Mouse (Mus musculus) kidney, embryonic 15.5 days (tissue): ENCODE data around the gene Ces2h. TPM values are rescaled to one million over a fixed set of nuclear protein-coding genes. Genes with fewer than 3 reads are reported as not detected.

Source experiments
- ATAC-seq: fragments of 200-750 bp; cut with Nextera tagmentation; replicated peaks from 2 replicates; pipeline ENCODE4 v1.8.0; 2017; ENCODE audit warnings: moderate TSS enrichment; ENCODE audit not compliant: low FRiP score
- H3K27ac ChIP-seq: fragments of 300-500 bp; sonication (generic); 2 replicates; pipeline ENCODE4 v1.5.1; 2015; ENCODE audit warnings: mild to moderate bottlenecking, inconsistent platforms
- H3K27me3 ChIP-seq: fragments of 300-500 bp; sonication (generic); 2 replicates; pipeline ENCODE4 v1.6.1; 2015; ENCODE audit warnings: inconsistent platforms
- H3K36me3 ChIP-seq: fragments of 300-500 bp; sonication (generic); 2 replicates; pipeline ENCODE4 v1.6.1; 2015; ENCODE audit warnings: inconsistent platforms
- H3K4me1 ChIP-seq: fragments of 300-500 bp; sonication (generic); 2 replicates; pipeline ENCODE4 v1.6.1; 2015; ENCODE audit warnings: inconsistent platforms
- H3K4me2 ChIP-seq: fragments of 300-500 bp; sonication (generic); 2 replicates; pipeline ENCODE4 v1.6.1; 2015; ENCODE audit warnings: moderate library complexity, mild to moderate bottlenecking, inconsistent platforms
- H3K4me3 ChIP-seq: fragments of 300-500 bp; sonication (generic); replicated peaks from 2 replicates; pipeline ENCODE4 v1.5.1; 2015; ENCODE audit warnings: mild to moderate bottlenecking, inconsistent platforms
- H3K9ac ChIP-seq: fragments of 300-500 bp; sonication (generic); 2 replicates; pipeline ENCODE4 v1.6.1; 2015; ENCODE audit warnings: mild to moderate bottlenecking, inconsistent platforms
- H3K9me3 ChIP-seq: fragments of 300-500 bp; sonication (generic); replicated peaks from 2 replicates; pipeline ENCODE4 v1.6.1; 2016; ENCODE audit warnings: inconsistent platforms
- WGBS: fragments of 180-500 bp; shearing (Covaris S2); methylation state at CpG from one replicate; pipeline ENCODE4 v1.1.7; 2015; ENCODE audit warnings: mixed read lengths; 5-methylcytosine and 5-hydroxymethylcytosine counted together
- polyA plus RNA-seq: library from polyadenylated mRNA; unstranded; fragments of >200 nt; fragmentation: Nextera tagmentation; extraction: Ambion mirVana; gene quantifications from 2 replicates; pipeline ENCODE4 v1.2.1, GENCODE M21; 2015

Gene Ces2h
- not detected in 2 replicates for polyA plus RNA-seq

DNA sequence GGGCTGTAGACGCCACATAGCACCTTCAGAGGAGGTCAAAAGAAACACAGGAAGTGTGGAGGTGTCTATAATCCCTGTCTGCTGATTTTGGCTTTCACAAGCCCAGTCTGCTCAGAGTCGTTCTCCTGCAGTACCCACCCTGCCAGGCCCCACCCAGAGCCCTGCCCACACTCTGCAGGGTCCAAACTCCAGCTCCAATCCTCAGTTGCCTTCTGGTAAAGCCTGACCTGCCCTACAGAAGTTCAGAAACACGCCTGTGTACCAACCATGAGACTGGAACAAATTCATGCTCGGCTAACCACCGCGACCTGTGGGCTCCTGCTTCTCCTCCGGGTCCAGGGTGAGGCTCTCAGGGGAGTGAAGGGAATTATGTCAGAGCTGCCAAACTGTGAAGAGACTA, at the start of gene Ces2h:
TSS of gene Ces2h (plus strand) at position 268 of the 400 bp plus-strand sequence.
- H3K4me1 ChIP-seq, result no peaks in the 10 kb centered on the region
- no peaks in the 10 kb centered on the region for H3K27me3 ChIP-seq
- ATAC-seq, result peak; percentile 62; the same call in 1 of the 2 replicates
- H3K27ac ChIP-seq, result no peak within 1 kb of the TSS
- H3K4me2 ChIP-seq, result no peak within 1 kb of the TSS
- H3K9me3 ChIP-seq, result no peaks in the 10 kb centered on the region
- H3K9ac ChIP-seq, result no peak within 1 kb of the TSS
- no peaks in the 10 kb centered on the region for H3K36me3 ChIP-seq
- 76% methylated on average over 7 of the region's 7 CpGs for WGBS
- H3K4me3 ChIP-seq, result no peak within 1 kb of the TSS

DNA sequence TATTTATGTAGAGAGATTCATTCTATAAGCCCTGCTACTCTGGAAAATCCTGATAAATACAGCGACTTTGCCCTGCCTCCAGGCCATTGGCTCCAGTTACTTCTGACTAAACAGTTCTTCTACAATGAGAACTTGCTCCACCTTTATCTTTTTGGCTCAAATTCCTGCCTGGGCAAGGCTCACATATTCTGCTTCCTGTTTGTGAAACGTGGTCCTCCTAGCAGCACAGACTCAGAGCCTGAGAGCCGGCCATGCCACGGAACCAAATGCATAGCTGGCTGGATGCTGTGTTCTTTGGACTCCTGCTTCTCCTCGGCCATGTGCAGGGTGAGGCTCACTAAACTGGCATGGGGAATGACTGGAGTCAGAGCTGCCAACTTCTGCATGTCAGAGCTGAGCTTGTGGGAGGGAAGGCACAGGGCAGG, 39.1 kb upstream of the Ces2h start, which contains the start of gene Ces2g:
TSS of gene Ces2g (plus strand) at position 182 of the 425 bp plus-strand sequence.
- Histone ChIP-seq H3K27me3 (no peaks in the 10 kb centered on the region), H3K9ac (no peak within 1 kb of the TSS), H3K27ac (no peak within 1 kb of the TSS), H3K36me3 (no peaks in the 10 kb centered on the region), H3K4me2 (no peak within 1 kb of the TSS), H3K9me3 (no peaks in the 10 kb centered on the region), H3K4me3 (no peak within 1 kb of the TSS), H3K4me1 (no peaks in the 10 kb centered on the region)
- ATAC-seq, result no peak
- 63% methylated on average over 5 of the region's 5 CpGs for WGBS

DNA sequence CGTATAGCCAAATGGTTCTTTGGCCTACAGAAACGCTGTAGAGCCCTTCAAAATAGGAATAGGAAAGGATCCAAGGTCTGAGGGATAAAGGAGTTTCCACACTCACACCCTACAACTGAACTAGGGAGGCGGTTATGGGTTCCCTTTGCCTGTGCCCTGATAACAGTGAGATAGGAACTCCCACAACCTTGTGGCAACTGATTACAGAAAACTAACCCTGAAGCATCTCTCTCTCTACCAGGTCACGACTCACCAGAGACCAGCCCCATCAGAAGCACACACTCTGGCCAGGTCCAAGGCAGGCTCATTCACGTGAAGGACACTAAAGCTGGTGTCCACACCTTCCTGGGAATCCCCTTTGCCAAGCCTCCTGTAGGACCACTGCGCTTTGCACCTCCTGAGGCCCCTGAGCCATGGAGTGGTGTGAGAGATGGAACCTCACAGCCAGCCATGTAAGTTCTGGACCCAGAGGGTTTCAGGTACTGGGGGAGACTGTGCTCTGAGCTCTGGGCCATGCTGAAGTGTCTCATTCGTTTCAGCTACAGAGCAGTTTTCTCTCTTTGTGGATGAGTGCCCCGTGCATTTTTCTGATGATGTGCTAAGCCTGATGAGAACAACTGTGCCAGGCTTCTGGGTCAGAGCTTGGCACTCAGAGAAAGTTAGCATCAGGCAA, 38.3 kb upstream of the Ces2h start:
- no peaks in the 10 kb centered on the region for H3K27me3 ChIP-seq

DNA sequence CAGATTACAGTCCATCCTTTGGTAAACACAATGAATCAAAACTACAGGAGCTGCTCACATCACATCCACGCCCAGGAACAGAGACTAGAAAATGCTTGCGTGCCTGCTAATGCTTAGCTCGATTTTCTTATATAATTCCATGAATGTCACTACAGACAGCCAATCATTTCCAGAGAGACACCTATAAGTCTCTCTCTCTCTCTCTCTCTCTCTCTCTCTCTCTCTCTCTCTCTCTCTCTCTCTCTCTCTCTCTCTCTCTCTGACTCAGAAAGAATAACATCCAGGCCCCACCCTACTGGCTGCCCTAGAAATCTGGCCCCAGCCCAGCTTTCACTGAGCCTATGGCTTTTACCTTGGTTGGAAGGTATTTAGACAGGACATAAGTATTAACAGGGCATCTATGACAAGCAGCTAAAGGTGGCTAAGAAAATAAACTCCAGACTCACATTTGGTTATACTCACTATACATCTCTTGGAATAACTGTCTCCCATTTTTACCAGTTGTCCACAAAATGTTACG, 37.2 kb upstream of the Ces2h start:
- no peak overlapping the region for H3K27ac ChIP-seq
- H3K4me1 ChIP-seq, result no peaks in the 10 kb centered on the region
- WGBS, result 88% methylated on average over 4 of the region's 4 CpGs
- no peak overlapping the region for H3K4me2 ChIP-seq
- no peak for ATAC-seq
- no peaks in the 10 kb centered on the region for H3K9me3 ChIP-seq
- no peak overlapping the region for H3K4me3 ChIP-seq
- no peaks in the 10 kb centered on the region for H3K36me3 ChIP-seq
- H3K27me3 ChIP-seq, result no peaks in the 10 kb centered on the region
- no peak overlapping the region for H3K9ac ChIP-seq

More for the DNA sequence above, 38.3 kb upstream of the Ces2h start:
- H3K4me2 ChIP-seq, result no peak overlapping the region
- ATAC-seq, result peak; percentile 49; the same call in 1 of the 2 replicates
- H3K27ac ChIP-seq, result no peak overlapping the region
- H3K4me3 ChIP-seq, result no peak overlapping the region
- no peaks in the 10 kb centered on the region for H3K4me1 ChIP-seq
- no peaks in the 10 kb centered on the region for H3K36me3 ChIP-seq
- no peaks in the 10 kb centered on the region for H3K9me3 ChIP-seq
- 76% methylated on average over 8 of the region's 8 CpGs for WGBS
- H3K9ac ChIP-seq, result no peak overlapping the region

- no peak for ATAC-seq
- Histone ChIP-seq H3K9me3 (0 out of 2 replicates have a peak, but pooled peaks cover 3% of the 10 kb centered on the region), H3K4me2 (no peak overlapping the region), H3K4me1 (no peaks in the 10 kb centered on the region), H3K27ac (no peak overlapping the region), H3K9ac (no peak overlapping the region), H3K4me3 (no peak overlapping the region), H3K36me3 (no peaks in the 10 kb centered on the region), H3K27me3 (no peaks in the 10 kb centered on the region)
- 90% methylated on average over 5 of the region's 5 CpGs for WGBS
Observed at GRCm38 (mm10) chr8:104984126-104984525, 16.5 kb upstream of the Ces2h start.

DNA sequence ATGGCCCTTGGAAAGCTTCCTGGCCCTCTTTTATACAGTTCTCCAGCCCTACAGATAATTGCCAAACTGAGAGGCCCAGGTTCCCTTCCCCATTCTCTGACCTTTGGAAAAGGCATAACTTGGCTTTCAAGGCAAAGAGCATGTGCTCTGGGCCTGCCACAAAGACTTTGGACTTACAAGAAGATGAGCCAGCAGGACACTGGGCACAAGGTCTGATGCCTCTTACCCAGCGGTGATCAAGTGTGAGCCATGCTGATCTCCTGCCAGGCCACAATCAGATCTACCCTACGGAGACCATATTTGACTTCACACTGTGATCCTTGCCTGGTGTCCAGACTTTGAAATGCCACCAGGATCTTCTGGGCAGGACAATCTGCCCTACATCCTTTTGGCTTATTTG, 15.7 kb upstream of the Ces2h start:
- no peaks in the 10 kb centered on the region for H3K27me3 ChIP-seq
- H3K36me3 ChIP-seq, result no peaks in the 10 kb centered on the region
- H3K4me1 ChIP-seq, result no peaks in the 10 kb centered on the region
- H3K4me3 ChIP-seq, result no peak overlapping the region
- no peaks in the 10 kb centered on the region for H3K9me3 ChIP-seq
- no peak overlapping the region for H3K27ac ChIP-seq
- H3K4me2 ChIP-seq, result no peak overlapping the region
- ATAC-seq, result no peak
- 95% methylated on average over 2 of the region's 2 CpGs for WGBS
- H3K9ac ChIP-seq, result no peak overlapping the region

DNA sequence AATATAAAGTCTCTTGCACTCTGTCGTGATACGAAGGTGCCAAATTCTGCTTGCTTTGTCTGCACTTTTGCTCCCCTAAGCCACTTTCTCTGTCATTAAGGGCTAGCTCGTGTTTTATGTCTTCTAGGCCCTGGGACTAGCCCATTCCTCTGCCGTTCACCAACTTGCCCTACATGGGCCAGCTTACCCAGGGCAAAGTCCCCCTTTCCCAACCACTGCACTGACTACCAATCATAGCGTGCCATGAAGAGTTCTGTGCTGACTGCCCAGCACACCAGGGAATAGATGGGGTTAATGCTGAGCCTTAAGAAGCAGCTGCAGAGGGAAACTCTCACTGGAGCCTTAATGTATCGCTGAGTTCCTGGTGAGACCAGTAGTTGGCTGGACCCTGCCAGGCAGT, 2.5 kb upstream of the Ces2h start:
- Histone ChIP-seq H3K9ac (no peak overlapping the region), H3K4me2 (no peak overlapping the region), H3K27me3 (no peaks in the 10 kb centered on the region), H3K27ac (no peak overlapping the region), H3K9me3 (no peaks in the 10 kb centered on the region), H3K4me3 (no peak overlapping the region), H3K4me1 (no peaks in the 10 kb centered on the region), H3K36me3 (no peaks in the 10 kb centered on the region)
- WGBS, result 70% methylated on average over 6 of the region's 6 CpGs
- ATAC-seq, result no peak

DNA sequence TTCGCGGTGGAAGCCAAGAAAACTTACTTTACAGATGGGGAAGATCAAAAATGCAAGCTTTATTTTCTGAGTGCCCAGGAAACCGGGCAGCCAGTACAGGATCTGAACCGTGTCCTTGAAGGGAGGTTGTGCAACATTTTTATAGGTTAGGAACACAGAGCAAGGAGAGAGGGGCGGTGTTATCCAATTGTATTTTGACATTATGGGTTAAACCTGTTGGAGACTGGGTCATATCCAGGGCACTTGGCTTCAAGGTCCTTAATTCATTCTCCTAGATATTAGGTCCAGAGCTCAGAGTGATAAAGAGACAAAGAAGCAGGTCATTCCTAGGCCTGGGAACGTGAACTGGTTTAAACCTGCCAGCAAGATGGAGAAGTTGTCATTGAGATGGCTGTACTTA, 1.5 kb upstream of the Ces2h start:
- no peaks in the 10 kb centered on the region for H3K27me3 ChIP-seq
- WGBS, result 78% methylated on average over 6 of the region's 6 CpGs

GRCm38 (mm10) chr8:105010000-105010399, 9.3 kb downstream of the Ces2h start:
- H3K9me3 ChIP-seq, result peaks cover 3% of the 10 kb centered on the region; the same call in 1 of the 2 replicates
- H3K4me3 ChIP-seq, result no peak overlapping the region
- H3K4me1 ChIP-seq, result no peaks in the 10 kb centered on the region
- H3K27ac ChIP-seq, result no peak overlapping the region
- ATAC-seq, result no peak
- no peaks in the 10 kb centered on the region for H3K36me3 ChIP-seq
- 76% methylated on average over 2 of the region's 2 CpGs for WGBS
- no peak overlapping the region for H3K9ac ChIP-seq
- no peak overlapping the region for H3K4me2 ChIP-seq
- no peaks in the 10 kb centered on the region for H3K27me3 ChIP-seq

More for the DNA sequence above, 1.5 kb upstream of the Ces2h start:
- Histone ChIP-seq H3K4me1 (no peaks in the 10 kb centered on the region), H3K4me2 (no peak overlapping the region), H3K9ac (no peak overlapping the region), H3K4me3 (no peak overlapping the region), H3K36me3 (no peaks in the 10 kb centered on the region), H3K27ac (no peak overlapping the region), H3K9me3 (no peaks in the 10 kb centered on the region)
- ATAC-seq, result no peak

- Histone ChIP-seq H3K4me3 (no peak overlapping the region), H3K9me3 (peaks cover 3% of the 10 kb centered on the region; the same call in 1 of the 2 replicates), H3K9ac (no peak overlapping the region), H3K36me3 (no peaks in the 10 kb centered on the region), H3K27me3 (no peaks in the 10 kb centered on the region), H3K4me2 (no peak overlapping the region), H3K4me1 (no peaks in the 10 kb centered on the region), H3K27ac (no peak overlapping the region)
- WGBS, result 81% methylated on average over 12 of the region's 12 CpGs
- ATAC-seq, result no peak
Observed at GRCm38 (mm10) chr8:105011136-105011535, 10.5 kb downstream of the Ces2h start.

- Histone ChIP-seq H3K4me3 (no peak overlapping the region), H3K4me1 (no peaks in the 10 kb centered on the region), H3K27ac (no peak overlapping the region), H3K36me3 (no peaks in the 10 kb centered on the region), H3K9ac (no peak overlapping the region), H3K4me2 (no peak overlapping the region), H3K27me3 (no peaks in the 10 kb centered on the region), H3K9me3 (no peaks in the 10 kb centered on the region; the same call in 1 of the 2 replicates)
- ATAC-seq, result no peak
- WGBS, result 90% methylated on average over 5 of the region's 5 CpGs
Observed at GRCm38 (mm10) chr8:105014391-105014790, 13.7 kb downstream of the Ces2h start.

DNA sequence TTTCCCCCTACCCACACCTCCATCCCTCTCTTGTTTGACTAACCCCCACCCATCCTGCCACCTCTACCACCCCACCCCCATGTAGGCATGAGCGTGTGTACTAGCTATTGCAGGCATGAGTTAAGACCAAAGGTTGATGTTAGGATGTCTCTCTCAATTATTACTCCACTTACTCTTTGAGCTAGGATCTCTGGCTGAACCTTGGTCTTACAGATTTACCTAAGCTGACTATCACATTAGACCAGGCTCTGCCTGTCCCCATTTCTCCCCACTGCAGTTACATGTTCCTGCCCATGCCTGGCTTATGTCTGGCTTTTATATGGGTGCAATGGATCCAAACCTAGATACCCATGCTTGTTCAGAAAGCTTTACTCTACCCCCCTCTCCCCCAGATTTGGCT, 21.3 kb downstream of the Ces2h start:
- Histone ChIP-seq H3K4me2 (no peak overlapping the region), H3K9ac (no peak overlapping the region), H3K4me3 (no peak overlapping the region), H3K9me3 (no peaks in the 10 kb centered on the region), H3K27me3 (no peaks in the 10 kb centered on the region), H3K36me3 (no peaks in the 10 kb centered on the region), H3K4me1 (no peaks in the 10 kb centered on the region), H3K27ac (no peak overlapping the region)
- no peak for ATAC-seq
- 70% methylated on average over 1 of the region's 1 CpGs for WGBS
